Mouse (Mus musculus) B cell, adult (primary cell): Measurements from ENCODE around the gene Otud1. TPM values are rescaled to one million over a fixed set of nuclear protein-coding genes. Genes with fewer than 3 reads are reported as not detected.

Experiments
- total RNA-seq: library from RNA; stranded (reverse); gene quantifications from 4 replicates; pipeline ENCODE4 v1.2.4, GENCODE M21; 2023; ENCODE audit not compliant: inconsistent age

The Otud1 gene
- total RNA-seq: 58.3 to 64.0 TPM (median 61.3 TPM) in 4 replicates

GRCm38 (mm10) chr2:19657158-19657874, at the start of gene Otud1:
Gene Otud1 (plus strand): TSS chr2:19657752.

Other genes starting within 250 kb of the Otud1 start
- not detected in 4 replicates for gene Ptf1a, start 212.1 kb upstream of the Otud1 start, total RNA-seq
- gene 4921504E06Rik, start 103.8 kb upstream of the Otud1 start, total RNA-seq: not detected in 4 replicates